Mouse (Mus musculus) G1E (cell line): ENCODE results near the gene Jun.

Experiments used
- CTCF ChIP-seq: IDR thresholded peaks from 2 replicates; pipeline ENCODE4 v1.5.1; 2012; ENCODE audit warnings: low read depth, low read length, inconsistent platforms, mixed read lengths
- GATA1 ChIP-seq: IDR thresholded peaks from 2 replicates; pipeline ENCODE4 v1.6.1; 2012; ENCODE audit warnings: borderline replicate concordance, low read length, inconsistent platforms, mixed read lengths

DNA sequence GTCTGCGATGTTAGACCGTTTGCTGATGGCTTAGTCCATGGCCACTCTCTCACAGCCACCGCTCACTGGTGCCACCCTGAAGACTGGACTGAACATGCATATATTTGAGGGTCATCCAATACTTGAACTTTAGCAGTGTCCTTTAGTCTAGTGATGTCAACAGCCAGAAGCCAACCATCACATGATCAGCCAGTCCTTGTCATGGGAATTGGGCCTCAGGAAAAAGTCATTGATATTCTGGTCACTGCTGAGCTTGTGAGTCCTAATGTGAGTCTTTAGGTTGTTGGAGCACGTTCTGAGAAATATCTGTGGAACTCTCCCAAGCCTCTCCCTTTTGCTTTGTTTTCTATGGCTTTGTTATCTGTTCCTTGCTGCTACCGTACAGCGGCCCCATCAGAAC lies 43.3 kb upstream of the Jun start:
- TF ChIP-seq CTCF (no peak), GATA1 (no peak)
